Mouse (Mus musculus) midbrain, embryonic 10.5 days (tissue): ENCODE measurements at regions not wholly inside any gene's neighbourhood (a gene's known extent, or its start where the extent isn't known, plus 50 kb on each side); places are given as distances from the start of the nearest gene placed in this dataset.

Source experiments
- DNase-seq: peaks from one replicate; pipeline ENCODE4 v3.0.0-alpha.2; 2017; ENCODE audit warnings: low spot score
- H3K27ac ChIP-seq: fragments of 300-500 bp; sonication (generic); replicated peaks from 2 replicates; pipeline ENCODE4 v1.5.1; 2016; ENCODE audit warnings: mild to moderate bottlenecking
- H3K27me3 ChIP-seq: fragments of 300-500 bp; sonication (generic); 2 replicates; pipeline ENCODE4 v1.6.1; 2016; ENCODE audit warnings: low read depth, mild to moderate bottlenecking; ENCODE audit not compliant: poor library complexity, severe bottlenecking
- H3K36me3 ChIP-seq: fragments of 300-500 bp; sonication (generic); 2 replicates; pipeline ENCODE4 v1.6.1; 2016; ENCODE audit warnings: mild to moderate bottlenecking, moderate library complexity
- H3K4me1 ChIP-seq: fragments of 300-500 bp; sonication (generic); 2 replicates; pipeline ENCODE4 v1.6.1; 2016
- H3K4me3 ChIP-seq: fragments of 300-500 bp; sonication (generic); 2 replicates; pipeline ENCODE4 v1.5.1; 2016; ENCODE audit warnings: mild to moderate bottlenecking, moderate library complexity
- H3K9me3 ChIP-seq: fragments of 300-500 bp; sonication (generic); replicated peaks from 2 replicates; pipeline ENCODE4 v1.6.1; 2016; ENCODE audit warnings: mild to moderate bottlenecking
- WGBS: fragments of 180-500 bp; shearing (Covaris S2); methylation state at CpG from one replicate; pipeline ENCODE4 v1.1.7; 2016; 5-methylcytosine and 5-hydroxymethylcytosine counted together

GRCm38 (mm10) chr3:147991738-147992137 lies 998.6 kb downstream of the Adgrl2 start:
- no peaks in the 10 kb centered on the region for H3K36me3 ChIP-seq
- 85% methylated on average over 9 of the region's 9 CpGs for WGBS
- peaks cover 7% of the 10 kb centered on the region for H3K4me1 ChIP-seq
- no peaks in the 10 kb centered on the region for H3K9me3 ChIP-seq
- H3K4me3 ChIP-seq = no peak overlapping the region
- H3K27me3 ChIP-seq = no peaks in the 10 kb centered on the region; the same call in 1 of the 2 replicates
- no peak for DNase-seq
- H3K27ac ChIP-seq = no peak overlapping the region

- H3K4me3 ChIP-seq = no peak overlapping the region
- DNase-seq = no peak
- no peak overlapping the region for H3K27ac ChIP-seq
- H3K4me1 ChIP-seq = peaks cover 7% of the 10 kb centered on the region
- no peaks in the 10 kb centered on the region; the same call in 1 of the 2 replicates for H3K27me3 ChIP-seq
- no peaks in the 10 kb centered on the region for H3K9me3 ChIP-seq
- 58% methylated on average over 10 of the region's 10 CpGs for WGBS
- H3K36me3 ChIP-seq = no peaks in the 10 kb centered on the region
These were observed 999.5 kb downstream of the Adgrl2 start for GRCm38 (mm10) chr3:147990831-147991230.

- Histone ChIP-seq H3K4me3 (no peak overlapping the region), H3K27ac (no peak overlapping the region), H3K9me3 (no peaks in the 10 kb centered on the region), H3K36me3 (no peaks in the 10 kb centered on the region), H3K4me1 (peaks cover 9% of the 10 kb centered on the region; the same call in 1 of the 2 replicates), H3K27me3 (peaks cover 6% of the 10 kb centered on the region; the same call in 1 of the 2 replicates)
- no peak for DNase-seq
- 59% methylated on average over 5 of the region's 5 CpGs for WGBS
These were observed 1007.5 kb downstream of the Adgrl2 start for GRCm38 (mm10) chr3:147982831-147983230.

- peaks cover 6% of the 10 kb centered on the region; the same call in 1 of the 2 replicates for H3K27me3 ChIP-seq
- no peaks in the 10 kb centered on the region for H3K36me3 ChIP-seq
- no peaks in the 10 kb centered on the region for H3K9me3 ChIP-seq
- no peak overlapping the region for H3K27ac ChIP-seq
- WGBS = 68% methylated on average over 4 of the region's 4 CpGs
- peak; percentile 8 for DNase-seq
- H3K4me3 ChIP-seq = no peak overlapping the region
- peaks cover 9% of the 10 kb centered on the region; the same call in 1 of the 2 replicates for H3K4me1 ChIP-seq
These were observed 1008.7 kb downstream of the Adgrl2 start for GRCm38 (mm10) chr3:147981621-147982020.

GRCm38 (mm10) chr3:147976579-147976978 lies 1013.8 kb downstream of the Adgrl2 start:
- Histone ChIP-seq H3K4me1 (peaks cover 26% of the 10 kb centered on the region), H3K27ac (no peak overlapping the region), H3K27me3 (peaks cover 20% of the 10 kb centered on the region; the same call in 1 of the 2 replicates), H3K4me3 (no peak overlapping the region), H3K36me3 (no peaks in the 10 kb centered on the region), H3K9me3 (no peaks in the 10 kb centered on the region)
- WGBS = 94% methylated on average over 3 of the region's 3 CpGs
- no peak for DNase-seq

GRCm38 (mm10) chr3:147976069-147976468 lies 1014.3 kb downstream of the Adgrl2 start:
- Histone ChIP-seq H3K27ac (no peak overlapping the region), H3K4me3 (no peak overlapping the region), H3K9me3 (no peaks in the 10 kb centered on the region), H3K36me3 (no peaks in the 10 kb centered on the region), H3K4me1 (peaks cover 25% of the 10 kb centered on the region), H3K27me3 (peaks cover 18% of the 10 kb centered on the region; the same call in 1 of the 2 replicates)
- WGBS = 95% methylated on average over 6 of the region's 6 CpGs
- DNase-seq = no peak

- Histone ChIP-seq H3K27me3 (peaks cover 16% of the 10 kb centered on the region; the same call in 1 of the 2 replicates), H3K36me3 (no peaks in the 10 kb centered on the region), H3K9me3 (no peaks in the 10 kb centered on the region), H3K4me3 (no peak overlapping the region), H3K27ac (no peak overlapping the region), H3K4me1 (peaks cover 25% of the 10 kb centered on the region)
- DNase-seq = no peak
- WGBS = 84% methylated on average over 10 of the region's 10 CpGs
These were observed 1014.9 kb downstream of the Adgrl2 start for GRCm38 (mm10) chr3:147975500-147975899.

GRCm38 (mm10) chr3:147974515-147974914 lies 1015.8 kb downstream of the Adgrl2 start:
- Histone ChIP-seq H3K27ac (peak overlapping the region; percentile 68), H3K4me3 (no peak overlapping the region), H3K4me1 (peaks cover 25% of the 10 kb centered on the region), H3K9me3 (no peaks in the 10 kb centered on the region), H3K36me3 (no peaks in the 10 kb centered on the region), H3K27me3 (peaks cover 19% of the 10 kb centered on the region)
- WGBS = 35% methylated on average over 8 of the region's 8 CpGs
- peak; percentile 19 for DNase-seq

- peak overlapping the region; percentile 21; the same call in 1 of the 2 replicates for H3K4me3 ChIP-seq
- WGBS = 66% methylated on average over 11 of the region's 11 CpGs
- peaks cover 19% of the 10 kb centered on the region for H3K27me3 ChIP-seq
- H3K27ac ChIP-seq = peak overlapping the region; percentile 60
- DNase-seq = no peak
- peaks cover 56% of the 10 kb centered on the region for H3K4me1 ChIP-seq
- no peaks in the 10 kb centered on the region for H3K9me3 ChIP-seq
- no peaks in the 10 kb centered on the region for H3K36me3 ChIP-seq
These were observed 1022.1 kb downstream of the Adgrl2 start for GRCm38 (mm10) chr3:147968271-147968670.

GRCm38 (mm10) chr3:147967866-147968265 lies 1022.5 kb downstream of the Adgrl2 start:
- WGBS = 24% methylated on average over 9 of the region's 9 CpGs
- peak; percentile 74 for DNase-seq
- no peak overlapping the region for H3K4me3 ChIP-seq

GRCm38 (mm10) chr3:147967261-147967660 lies 1023.1 kb downstream of the Adgrl2 start:
- Histone ChIP-seq H3K27ac (peak overlapping the region; percentile 60), H3K9me3 (no peaks in the 10 kb centered on the region), H3K4me3 (no peak overlapping the region), H3K4me1 (peaks cover 59% of the 10 kb centered on the region), H3K27me3 (peaks cover 16% of the 10 kb centered on the region; the same call in 1 of the 2 replicates), H3K36me3 (no peaks in the 10 kb centered on the region)
- 73% methylated on average over 3 of the region's 3 CpGs for WGBS
- no peak for DNase-seq

More at GRCm38 (mm10) chr3:147967866-147968265, 1022.5 kb downstream of the Adgrl2 start:
- Histone ChIP-seq H3K27ac (peak overlapping the region; percentile 60), H3K36me3 (no peaks in the 10 kb centered on the region), H3K4me1 (peaks cover 59% of the 10 kb centered on the region), H3K9me3 (no peaks in the 10 kb centered on the region), H3K27me3 (peaks cover 15% of the 10 kb centered on the region)

GRCm38 (mm10) chr3:147966827-147967226 lies 1023.5 kb downstream of the Adgrl2 start:
- 84% methylated on average over 8 of the region's 8 CpGs for WGBS
- no peaks in the 10 kb centered on the region for H3K9me3 ChIP-seq

GRCm38 (mm10) chr3:147966379-147966778 lies 1024.0 kb downstream of the Adgrl2 start:
- peak; percentile 41 for DNase-seq
- H3K36me3 ChIP-seq = no peaks in the 10 kb centered on the region
- peak overlapping the region; percentile 60; the same call in 1 of the 2 replicates for H3K27ac ChIP-seq
- H3K27me3 ChIP-seq = peaks cover 17% of the 10 kb centered on the region
- H3K9me3 ChIP-seq = no peaks in the 10 kb centered on the region
- peaks cover 59% of the 10 kb centered on the region for H3K4me1 ChIP-seq
- WGBS = 71% methylated on average over 12 of the region's 12 CpGs
- H3K4me3 ChIP-seq = no peak overlapping the region

More at GRCm38 (mm10) chr3:147966827-147967226, 1023.5 kb downstream of the Adgrl2 start:
- Histone ChIP-seq H3K36me3 (no peaks in the 10 kb centered on the region), H3K27ac (peak overlapping the region; percentile 60; the same call in 1 of the 2 replicates), H3K4me3 (no peak overlapping the region), H3K4me1 (peaks cover 59% of the 10 kb centered on the region), H3K27me3 (peaks cover 17% of the 10 kb centered on the region)
- DNase-seq = no peak
